Mouse (Mus musculus) myocyte (in vitro differentiated cells): ENCODE data around the gene Rem2. TPM values are rescaled to one million over a fixed set of nuclear protein-coding genes. Genes with fewer than 3 reads are reported as not detected.

ENCODE experiments used
- H3K27me3 ChIP-seq: one replicate; pipeline ENCODE4 v1.6.1; 2011; ENCODE audit not compliant: control insufficient read depth, insufficient read depth, insufficient read length
- H3K36me3 ChIP-seq: one replicate; pipeline ENCODE4 v1.6.1; 2011; ENCODE audit not compliant: control insufficient read depth, insufficient read depth
- H3K4me2 ChIP-seq: one replicate; pipeline ENCODE4 v1.6.1; 2011; ENCODE audit warnings: low read depth, control low read depth
- H3K4me3 ChIP-seq: one replicate; pipeline ENCODE4 v1.5.1; 2011; ENCODE audit warnings: mild to moderate bottlenecking, control low read depth, moderate library complexity
- H3K79me2 ChIP-seq: one replicate; pipeline ENCODE4 v1.6.1; 2011; ENCODE audit not compliant: control insufficient read depth, insufficient read depth
- H3ac ChIP-seq: one replicate; pipeline ENCODE4 v1.6.1; 2011; ENCODE audit not compliant: control insufficient read depth, insufficient read length
- CEBPB ChIP-seq: IDR thresholded peaks from 2 replicates; pipeline ENCODE4 v1.6.1; 2011; ENCODE audit warnings: mild to moderate bottlenecking, moderate library complexity; ENCODE audit not compliant: poor library complexity, insufficient read depth, severe bottlenecking
- E2F4 ChIP-seq: IDR thresholded peaks from one replicate; pipeline ENCODE4 v1.6.1; 2011; ENCODE audit warnings: mild to moderate bottlenecking, control low read depth, moderate library complexity; ENCODE audit not compliant: insufficient read depth
- MAX ChIP-seq: IDR thresholded peaks from one replicate; pipeline ENCODE4 v1.6.1; 2011; ENCODE audit warnings: low read depth, mild to moderate bottlenecking, control low read depth
- MYOD1 ChIP-seq, 3 experiments: IDR thresholded peaks; one replicate each; pipeline ENCODE4 v1.6.1; 2011; ENCODE audit warnings: control low read depth in 2 of 3, low read depth in 2 of 3, mild to moderate bottlenecking in 2 of 3, moderate library complexity in 1 of 3; ENCODE audit not compliant: insufficient read length in 2 of 3, control insufficient read depth in 1 of 3
- MYOG ChIP-seq, 3 experiments: IDR thresholded peaks; one replicate each; pipeline ENCODE4 v1.6.1; 2011; ENCODE audit warnings: control low read depth in 2 of 3, low read depth in 2 of 3, mild to moderate bottlenecking in 2 of 3; ENCODE audit not compliant: insufficient read length in 2 of 3, control insufficient read depth in 1 of 3, insufficient read depth in 1 of 3
- POLR2A ChIP-seq: IDR thresholded peaks from one replicate; pipeline ENCODE4 v1.6.1; 2011; ENCODE audit warnings: low read depth, mild to moderate bottlenecking, control low read depth, moderate library complexity; ENCODE audit not compliant: insufficient read length
- POLR2AphosphoS2 ChIP-seq: IDR thresholded peaks from one replicate; pipeline ENCODE4 v1.6.1; 2011; ENCODE audit warnings: low read depth, control low read depth; ENCODE audit not compliant: insufficient read length
- REST ChIP-seq: IDR thresholded peaks from one replicate; pipeline ENCODE4 v1.6.1; 2011; ENCODE audit warnings: mild to moderate bottlenecking, control low read depth, moderate library complexity; ENCODE audit not compliant: insufficient read depth, insufficient read length
- SRF ChIP-seq: IDR thresholded peaks from one replicate; pipeline ENCODE4 v1.6.1; 2011; ENCODE audit warnings: low read depth; ENCODE audit not compliant: control insufficient read depth, insufficient read length
- TCF12 ChIP-seq: IDR thresholded peaks from one replicate; pipeline ENCODE4 v1.6.1; 2011; ENCODE audit warnings: mild to moderate bottlenecking, control low read depth; ENCODE audit not compliant: poor library complexity, insufficient read depth, severe bottlenecking
- TCF3 ChIP-seq: IDR thresholded peaks from one replicate; pipeline ENCODE4 v1.6.1; 2011; ENCODE audit warnings: low read depth, control low read depth; ENCODE audit not compliant: insufficient read length
- USF1 ChIP-seq: IDR thresholded peaks from one replicate; pipeline ENCODE4 v1.6.1; 2011; ENCODE audit warnings: low read depth, mild to moderate bottlenecking, control low read depth, moderate library complexity
- polyA plus RNA-seq: library from polyadenylated mRNA; unstranded; fragments of >200 nt; fragmentation: generic; extraction: Trizol; gene quantifications from one replicate; pipeline ENCODE4 v1.2.1, GENCODE M21; 2012; ENCODE audit warnings: missing spikeins

Gene Rem2
- polyA plus RNA-seq, 1 experiment, result 0.20 TPM

- Histone ChIP-seq H3K4me3 (no peak overlapping the region), H3K27me3 (no peaks in the 10 kb centered on the region), H3K79me2 (no peaks in the 10 kb centered on the region), H3K36me3 (peaks cover 3% of the 10 kb centered on the region), H3ac (no peak overlapping the region), H3K4me2 (no peak overlapping the region)
- TF ChIP-seq POLR2AphosphoS2, result peak; percentile 25
- no peak for TF ChIP-seq SRF
Observed at GRCm38 (mm10) chr14:54472671-54473070, 3.2 kb upstream of the Rem2 start.

DNA sequence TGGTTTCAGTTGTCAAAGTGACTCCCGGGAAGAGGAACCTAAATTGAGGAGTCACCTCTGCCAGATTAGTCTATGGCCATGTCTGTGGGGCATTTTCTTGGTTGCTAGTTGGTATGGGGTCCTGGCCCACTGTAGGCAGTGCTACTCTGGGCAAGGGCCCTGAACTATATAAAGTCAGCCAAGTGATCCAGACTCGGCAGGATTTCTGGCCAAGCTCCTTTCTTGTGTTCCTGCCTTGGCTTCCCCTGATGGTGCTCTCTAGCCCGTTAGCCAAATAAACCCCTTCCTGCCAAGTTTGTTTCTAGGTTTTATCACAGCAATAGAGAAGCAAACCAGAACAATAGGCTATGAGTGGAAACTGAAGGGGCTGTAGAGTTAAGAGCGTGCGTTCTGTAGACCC lies 1.2 kb upstream of the Rem2 start:
- no peaks in the 10 kb centered on the region for H3K36me3 ChIP-seq
- H3K4me3 ChIP-seq, result no peak overlapping the region
- no peak overlapping the region for H3K4me2 ChIP-seq
- no peak overlapping the region for H3ac ChIP-seq
- H3K27me3 ChIP-seq, result no peaks in the 10 kb centered on the region
- no peaks in the 10 kb centered on the region for H3K79me2 ChIP-seq
- no peak for TF ChIP-seq E2F4
- no peak for TF ChIP-seq MAX
- TF ChIP-seq TCF12, result no peak
- TF ChIP-seq TCF3, result no peak
- TF ChIP-seq MYOD1 (IDR thresholded peaks at IDR 0.05; ENCODE audit: control insufficient read depth in 1 of 3, insufficient read length in 2 of 3, low read depth in 2 of 3), result no peak
- TF ChIP-seq SRF, result no peak

DNA sequence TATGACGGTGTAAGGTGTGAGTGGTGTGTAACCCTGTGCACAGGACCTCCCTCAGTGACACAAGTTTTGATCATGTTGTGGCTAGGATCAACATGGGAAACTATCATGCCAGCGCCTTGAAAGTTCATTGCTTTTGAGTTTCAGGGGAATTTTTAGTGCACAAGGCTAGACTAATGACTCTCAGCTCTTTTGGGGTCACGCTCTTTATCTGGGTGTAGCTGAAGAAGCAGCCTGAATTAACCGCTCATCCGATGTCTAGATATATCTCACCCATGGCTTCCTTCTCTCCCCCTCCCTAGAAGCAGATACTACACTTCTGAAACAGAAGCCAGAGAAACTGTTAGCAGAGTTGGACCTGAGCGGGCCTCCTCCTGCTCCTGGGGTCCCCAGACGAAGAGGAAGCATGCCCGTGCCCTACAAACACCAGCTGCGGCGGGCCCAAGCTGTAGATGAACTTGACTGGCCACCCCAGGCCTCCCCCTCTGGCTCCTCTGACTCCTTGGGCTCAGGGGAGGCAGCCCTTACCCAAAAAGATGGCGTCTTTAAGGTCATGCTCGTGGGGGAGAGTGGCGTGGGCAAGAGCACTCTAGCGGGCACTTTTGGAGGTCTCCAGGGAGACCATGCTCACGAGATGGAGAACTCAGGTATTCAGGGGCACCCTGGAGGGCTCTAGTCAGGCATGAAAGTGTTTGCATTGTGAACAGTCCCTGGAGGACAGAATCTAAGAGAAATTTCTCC lies 1.4 kb downstream of the Rem2 start:
- no peak overlapping the region for H3K4me2 ChIP-seq
- no peak for TF ChIP-seq TCF3
- no peak for TF ChIP-seq POLR2AphosphoS2
- TF ChIP-seq CEBPB, result no peak
- TF ChIP-seq MYOG (IDR thresholded peaks at IDR 0.05; ENCODE audit: control insufficient read depth in 1 of 3, insufficient read depth in 1 of 3, insufficient read length in 2 of 3, low read depth in 2 of 3), result no peak
- no peak for TF ChIP-seq TCF12
- TF ChIP-seq POLR2A, result no peak
- TF ChIP-seq MAX, result no peak
- no peak for TF ChIP-seq MYOD1 (IDR thresholded peaks at IDR 0.05; ENCODE audit: control insufficient read depth in 1 of 3, insufficient read length in 2 of 3, low read depth in 2 of 3)
- no peak for TF ChIP-seq SRF
- no peak for TF ChIP-seq E2F4
- no peak for TF ChIP-seq REST
- H3K79me2 ChIP-seq, result no peaks in the 10 kb centered on the region
- no peaks in the 10 kb centered on the region for H3K36me3 ChIP-seq
- H3K27me3 ChIP-seq, result no peaks in the 10 kb centered on the region
- H3ac ChIP-seq, result no peak overlapping the region
- no peak overlapping the region for H3K4me3 ChIP-seq

GRCm38 (mm10) chr14:54479451-54479920 lies 3.6 kb downstream of the Rem2 start:
- Histone ChIP-seq H3K4me3 (peak overlapping the region; percentile 23), H3K79me2 (no peaks in the 10 kb centered on the region), H3K27me3 (no peaks in the 10 kb centered on the region), H3ac (no peak overlapping the region), H3K4me2 (peak overlapping the region; percentile 70), H3K36me3 (no peaks in the 10 kb centered on the region)
- peak; percentile 40 for TF ChIP-seq POLR2A
- TF ChIP-seq MYOD1 (IDR thresholded peaks at IDR 0.05; ENCODE audit: control insufficient read depth in 1 of 3, insufficient read length in 2 of 3, low read depth in 2 of 3), result no peak

- Histone ChIP-seq H3K4me3 (peak overlapping the region; percentile 23), H3K27me3 (no peaks in the 10 kb centered on the region), H3K36me3 (no peaks in the 10 kb centered on the region), H3K4me2 (peak overlapping the region; percentile 70), H3ac (no peak overlapping the region), H3K79me2 (no peaks in the 10 kb centered on the region)
- TF ChIP-seq MYOD1 (IDR thresholded peaks at IDR 0.05; ENCODE audit: control insufficient read depth in 1 of 3, insufficient read length in 2 of 3, low read depth in 2 of 3) (no peak), POLR2AphosphoS2 (no peak), CEBPB (no peak), POLR2A (no peak), TCF3 (no peak), E2F4 (no peak), SRF (no peak), REST (no peak), MAX (no peak), MYOG (IDR thresholded peaks at IDR 0.05; ENCODE audit: control insufficient read depth in 1 of 3, insufficient read depth in 1 of 3, insufficient read length in 2 of 3, low read depth in 2 of 3) (no peak), TCF12 (no peak), USF1 (no peak)
Observed at GRCm38 (mm10) chr14:54480673-54481072, 4.8 kb downstream of the Rem2 start.
